Mouse (Mus musculus) neural tube, embryonic 11.5 days (tissue): ENCODE results near the gene Itgav. TPM values are rescaled to one million over a fixed set of nuclear protein-coding genes. Genes with fewer than 3 reads are reported as not detected.
"Not testable (repeated sequence)": the region's sequence is repeated elsewhere in the genome, so short reads cannot be mapped to it uniquely, and the experiment has no call there.

Source experiments
- ATAC-seq: fragments of 200-750 bp; cut with Nextera tagmentation; 2 replicates; pipeline ENCODE4 v1.8.0; 2017; ENCODE audit warnings: moderate number of reproducible peaks, mild to moderate bottlenecking, moderate TSS enrichment, moderate library complexity; ENCODE audit not compliant: insufficient read depth, low FRiP score, low TSS enrichment
- DNase-seq: peaks from one replicate; pipeline ENCODE4 v3.0.0-alpha.2; 2015; ENCODE audit warnings: low spot score
- H3K27ac ChIP-seq: fragments of 300-500 bp; sonication (generic); 2 replicates; pipeline ENCODE4 v1.5.1; 2014; ENCODE audit warnings: low read depth, mild to moderate bottlenecking, low read length
- H3K27me3 ChIP-seq: fragments of 300-500 bp; sonication (generic); 2 replicates; pipeline ENCODE4 v1.6.1; 2014; ENCODE audit warnings: mild to moderate bottlenecking, low read length, mixed read lengths; ENCODE audit not compliant: control insufficient read depth, insufficient read depth
- H3K36me3 ChIP-seq: fragments of 300-500 bp; sonication (generic); 2 replicates; pipeline ENCODE4 v1.6.1; 2014; ENCODE audit warnings: mild to moderate bottlenecking, low read length, moderate library complexity, mixed read lengths; ENCODE audit not compliant: control insufficient read depth, insufficient read depth
- H3K4me1 ChIP-seq: fragments of 300-500 bp; sonication (generic); 2 replicates; pipeline ENCODE4 v1.6.1; 2014; ENCODE audit warnings: low read length, mixed read lengths; ENCODE audit not compliant: control insufficient read depth, insufficient read depth
- H3K4me2 ChIP-seq: fragments of 300-500 bp; sonication (generic); 2 replicates; pipeline ENCODE4 v1.6.1; 2014; ENCODE audit warnings: low read depth, mild to moderate bottlenecking, moderate library complexity
- H3K4me3 ChIP-seq: fragments of 300-500 bp; sonication (generic); 2 replicates; pipeline ENCODE4 v1.5.1; 2014; ENCODE audit warnings: low read depth, low read length
- H3K9ac ChIP-seq: fragments of 300-500 bp; sonication (generic); 2 replicates; pipeline ENCODE4 v1.6.1; 2014; ENCODE audit warnings: mild to moderate bottlenecking, low read length
- H3K9me3 ChIP-seq: fragments of 300-500 bp; sonication (generic); 2 replicates; pipeline ENCODE4 v1.6.1; 2016; ENCODE audit warnings: low read length; ENCODE audit not compliant: control insufficient read depth
- WGBS: fragments of 180-500 bp; shearing (Covaris S2); extraction: QIAGEN DNeasy Blood & Tissue Kit; methylation state at CpG from one replicate; pipeline ENCODE4 v1.1.7; 2014; 5-methylcytosine and 5-hydroxymethylcytosine counted together
- polyA plus RNA-seq: library from polyadenylated mRNA; unstranded; fragments of >200 nt; fragmentation: Nextera tagmentation; extraction: Ambion mirVana; gene quantifications from 2 replicates; pipeline ENCODE4 v1.2.1, GENCODE M21; 2014

Gene Itgav
- polyA plus RNA-seq, 1 experiment from 2014 or later = 46.7 TPM

DNA sequence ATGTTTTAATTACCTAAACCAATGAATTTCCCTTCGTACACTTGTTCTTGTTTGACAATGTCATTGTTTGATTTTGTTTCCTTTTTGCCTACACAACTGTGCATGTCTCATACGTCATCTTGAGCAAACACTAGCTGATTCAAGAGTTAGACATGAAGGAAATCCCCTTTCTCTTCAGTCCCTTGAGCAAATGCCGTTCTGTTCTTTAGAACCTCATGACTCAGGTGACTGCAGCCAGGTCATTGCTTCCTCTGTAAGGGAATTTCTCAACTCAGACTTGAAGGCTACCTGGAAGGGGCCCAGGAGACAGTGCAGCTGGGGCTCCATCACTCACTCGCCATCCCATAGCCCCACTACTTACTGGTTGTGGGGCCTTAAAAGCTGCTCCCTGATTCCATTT, 23.5 kb upstream of the Itgav start:
- ATAC-seq = no peak
- Histone ChIP-seq H3K4me3 (no peak overlapping the region), H3K9me3 (no peaks in the 10 kb centered on the region), H3K9ac (no peak overlapping the region), H3K4me1 (no peaks in the 10 kb centered on the region), H3K27me3 (no peaks in the 10 kb centered on the region), H3K36me3 (no peaks in the 10 kb centered on the region), H3K4me2 (no peak overlapping the region), H3K27ac (no peak overlapping the region)
- 77% methylated on average over 4 of the region's 4 CpGs for WGBS
- DNase-seq = no peak

DNA sequence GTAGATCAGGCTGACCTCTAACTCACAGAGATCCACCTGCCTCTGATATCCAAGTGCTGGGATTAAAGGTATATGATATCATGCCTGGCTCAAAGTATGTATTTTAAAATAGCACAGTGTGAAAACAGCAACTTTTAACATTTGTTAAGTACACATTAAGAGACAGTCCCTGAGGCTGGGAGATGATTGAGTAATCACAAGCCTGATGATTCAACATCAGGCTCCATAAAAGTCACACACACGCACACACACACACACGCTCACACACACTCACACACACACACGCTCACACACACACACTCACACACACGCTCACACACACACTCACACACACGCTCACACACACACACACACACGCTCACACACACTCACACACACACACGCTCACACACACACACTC, 21.8 kb upstream of the Itgav start:
- 91% methylated on average over 7 of the region's 7 CpGs for WGBS
- Histone ChIP-seq H3K4me3 (no peak overlapping the region), H3K9ac (no peak overlapping the region), H3K9me3 (no peaks in the 10 kb centered on the region), H3K27me3 (no peaks in the 10 kb centered on the region), H3K4me1 (no peaks in the 10 kb centered on the region), H3K4me2 (no peak overlapping the region), H3K36me3 (no peaks in the 10 kb centered on the region), H3K27ac (no peak overlapping the region)
- ATAC-seq (no peak), DNase-seq (no peak)

DNA sequence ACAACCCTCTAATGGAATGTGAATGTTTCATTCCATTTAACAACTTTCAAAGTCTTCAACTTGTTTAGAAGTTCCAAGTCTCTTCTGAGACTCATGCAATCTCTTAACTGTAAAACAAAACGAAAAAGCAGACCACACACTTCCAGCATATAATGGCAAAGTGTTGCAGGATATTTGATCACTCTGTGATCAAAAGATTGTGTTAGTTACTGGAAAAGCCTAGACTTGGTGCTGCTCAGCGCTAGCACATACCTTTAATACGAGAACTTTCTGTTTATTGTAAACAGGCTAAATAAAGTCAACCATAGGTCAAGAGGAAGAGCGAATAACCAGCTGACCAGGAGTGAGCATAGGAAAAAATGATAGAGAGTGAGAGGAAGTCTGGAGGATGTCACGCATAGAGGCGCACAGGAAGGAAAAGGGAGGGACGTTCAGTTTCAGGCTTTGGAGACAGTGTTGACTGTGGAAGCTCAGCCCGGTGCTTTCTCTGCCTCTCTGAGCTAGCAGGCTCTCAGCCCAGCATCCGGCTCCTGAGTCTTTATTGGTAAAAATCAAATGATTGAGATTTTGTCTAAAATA, 18.5 kb upstream of the Itgav start:
- no peaks in the 10 kb centered on the region for H3K4me1 ChIP-seq
- ATAC-seq = no peak
- DNase-seq = no peak
- no peak overlapping the region for H3K27ac ChIP-seq
- H3K4me3 ChIP-seq = no peak overlapping the region
- H3K27me3 ChIP-seq = no peaks in the 10 kb centered on the region
- H3K9ac ChIP-seq = no peak overlapping the region
- no peak overlapping the region for H3K4me2 ChIP-seq
- H3K9me3 ChIP-seq = no peaks in the 10 kb centered on the region
- no peaks in the 10 kb centered on the region for H3K36me3 ChIP-seq
- 89% methylated on average over 9 of the region's 9 CpGs for WGBS

DNA sequence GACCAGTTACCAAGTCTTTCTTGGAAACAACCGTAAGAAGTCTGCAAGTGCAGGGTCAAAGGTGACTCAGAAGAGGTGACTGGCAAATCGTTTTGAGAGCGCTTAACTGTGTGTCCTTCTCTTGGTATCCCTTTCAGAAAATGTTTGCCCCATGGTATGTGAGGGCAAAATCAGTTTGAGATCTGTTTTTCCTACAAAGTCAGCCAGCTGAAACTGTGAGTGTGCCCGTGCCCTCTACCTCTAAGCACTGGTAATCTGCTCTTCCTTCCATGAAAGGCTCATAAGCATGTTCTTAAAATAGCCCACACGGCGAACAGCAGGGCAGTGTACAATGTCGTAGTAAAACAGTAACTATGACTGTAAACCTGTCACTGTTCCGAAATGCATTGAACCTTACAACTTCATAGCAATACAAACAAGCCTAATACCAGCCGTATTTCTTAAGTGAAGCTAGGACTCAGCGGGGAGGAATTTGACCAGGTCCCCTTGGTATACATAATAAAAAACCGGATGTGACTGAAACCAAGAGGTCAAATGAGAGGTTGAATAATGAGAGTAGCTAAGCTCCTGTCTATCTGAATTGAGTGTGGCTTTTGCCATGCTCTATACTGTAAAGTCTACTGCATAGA, 14.2 kb upstream of the Itgav start:
- 0 out of 2 replicates have a peak, but pooled peaks cover 4% of the 10 kb centered on the region for H3K4me1 ChIP-seq
- DNase-seq = no peak
- no peaks in the 10 kb centered on the region for H3K9me3 ChIP-seq
- no peak for ATAC-seq
- H3K27me3 ChIP-seq = no peaks in the 10 kb centered on the region
- no peak overlapping the region for H3K27ac ChIP-seq
- no peak overlapping the region for H3K4me3 ChIP-seq
- no peak overlapping the region for H3K4me2 ChIP-seq
- no peaks in the 10 kb centered on the region for H3K36me3 ChIP-seq
- WGBS = 29% methylated on average over 11 of the region's 11 CpGs
- no peak overlapping the region for H3K9ac ChIP-seq

DNA sequence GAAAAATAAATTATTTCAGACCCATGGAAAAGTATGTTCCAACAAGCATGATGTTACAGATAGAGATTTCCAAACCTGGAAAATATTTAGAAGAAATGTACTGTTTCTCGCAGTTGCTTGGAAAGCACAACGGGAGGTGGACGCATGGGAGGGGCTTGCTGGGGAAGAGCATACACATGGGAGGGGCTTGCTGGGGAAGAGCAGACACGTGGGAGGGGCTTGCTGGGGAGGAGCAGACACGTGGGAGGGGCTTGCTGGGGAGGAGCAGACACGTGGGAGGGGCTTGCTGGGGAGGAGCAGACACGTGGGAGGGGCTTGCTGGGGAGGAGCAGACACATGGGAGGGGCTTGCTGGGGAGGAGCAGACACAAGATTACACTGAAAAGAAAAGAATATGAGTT, 10.9 kb upstream of the Itgav start:
- H3K4me2 ChIP-seq, H3K36me3 ChIP-seq, H3K27me3 ChIP-seq, H3K4me1 ChIP-seq, H3K9me3 ChIP-seq, H3K9ac ChIP-seq, H3K27ac ChIP-seq, DNase-seq, ATAC-seq, H3K4me3 ChIP-seq: not testable (repeated sequence)
- 75% methylated on average over 7 of the region's 7 CpGs for WGBS

DNA sequence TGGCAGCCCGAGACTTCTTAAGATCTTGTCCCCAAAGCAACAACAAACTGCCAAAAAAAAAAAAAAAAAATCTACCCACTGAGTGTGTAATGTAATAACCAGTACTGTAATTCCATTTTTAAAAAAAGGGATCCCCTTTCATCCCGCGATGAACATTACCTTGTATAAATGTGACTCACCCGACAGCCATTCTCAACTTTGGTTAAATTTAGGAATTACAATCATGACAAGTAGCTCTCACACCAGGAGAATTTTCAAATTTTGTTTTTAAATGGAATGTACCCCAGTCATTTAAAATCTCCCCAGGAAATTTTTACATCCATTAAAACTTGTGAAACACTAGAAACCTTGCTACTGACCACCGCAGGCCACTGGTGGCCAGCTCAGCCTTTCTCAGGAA, 10.3 kb upstream of the Itgav start:
- Histone ChIP-seq H3K27ac (no peak overlapping the region), H3K36me3 (no peaks in the 10 kb centered on the region), H3K9ac (no peak overlapping the region), H3K9me3 (no peaks in the 10 kb centered on the region), H3K4me1 (0 out of 2 replicates have a peak, but pooled peaks cover 4% of the 10 kb centered on the region), H3K27me3 (no peaks in the 10 kb centered on the region), H3K4me3 (no peak overlapping the region), H3K4me2 (no peak overlapping the region)
- ATAC-seq (no peak), DNase-seq (no peak)
- 71% methylated on average over 5 of the region's 5 CpGs for WGBS

DNA sequence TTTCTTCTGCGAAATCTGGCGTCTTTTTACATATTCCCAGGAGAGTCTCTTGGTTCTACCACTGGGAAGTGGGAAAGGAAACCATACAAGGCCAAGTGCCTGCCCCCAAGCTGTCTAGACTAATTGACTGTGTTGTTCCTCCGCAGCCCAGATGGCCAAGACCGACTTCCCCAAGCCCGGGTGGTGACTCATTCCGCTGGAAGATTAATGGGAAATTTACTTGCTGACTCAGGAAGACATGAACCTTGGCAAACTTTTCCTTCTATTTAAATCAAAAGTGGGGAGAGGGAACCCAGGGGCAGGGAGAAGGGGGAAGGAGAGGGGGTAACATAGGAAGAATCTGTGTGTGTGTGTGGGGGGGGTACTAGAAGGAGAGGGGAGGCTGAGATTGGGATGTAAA, 9.4 kb upstream of the Itgav start:
- 0 out of 2 replicates have a peak, but pooled peaks cover 4% of the 10 kb centered on the region for H3K4me1 ChIP-seq
- H3K4me3 ChIP-seq = no peak overlapping the region
- no peaks in the 10 kb centered on the region for H3K9me3 ChIP-seq
- WGBS = 18% methylated on average over 6 of the region's 6 CpGs
- no peaks in the 10 kb centered on the region for H3K36me3 ChIP-seq
- no peaks in the 10 kb centered on the region for H3K27me3 ChIP-seq
- no peak overlapping the region for H3K27ac ChIP-seq
- no peak overlapping the region for H3K4me2 ChIP-seq
- ATAC-seq = 0 out of 2 replicates have a peak, but pooled peaks have one; percentile 58
- peak; percentile 59 for DNase-seq
- no peak overlapping the region for H3K9ac ChIP-seq

DNA sequence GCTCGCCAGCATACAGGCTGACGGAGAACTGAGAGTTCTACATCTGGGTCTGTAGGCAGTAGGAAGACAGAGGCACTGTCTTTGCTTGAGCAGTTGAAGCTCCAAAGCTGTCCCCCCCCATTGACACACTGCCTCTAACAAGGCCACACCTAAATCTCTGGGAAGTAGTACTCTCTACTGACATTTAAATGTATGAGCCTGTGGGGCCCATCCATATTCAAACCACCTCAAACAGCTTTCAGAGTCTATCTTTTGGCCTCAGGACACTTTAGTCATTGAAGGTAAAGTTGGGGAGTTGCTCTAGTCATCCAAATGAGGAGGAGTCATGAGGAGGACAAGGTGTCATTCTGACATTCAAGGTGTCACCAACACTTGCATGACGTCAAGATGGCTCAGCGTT, 5.9 kb upstream of the Itgav start:
- no peaks in the 10 kb centered on the region for H3K27me3 ChIP-seq
- H3K36me3 ChIP-seq = no peaks in the 10 kb centered on the region
- no peak for ATAC-seq
- no peak for DNase-seq
- H3K9me3 ChIP-seq = no peaks in the 10 kb centered on the region
- H3K27ac ChIP-seq = no peak overlapping the region
- H3K9ac ChIP-seq = no peak overlapping the region
- 86% methylated on average over 4 of the region's 4 CpGs for WGBS
- H3K4me1 ChIP-seq = 0 out of 2 replicates have a peak, but pooled peaks cover 4% of the 10 kb centered on the region
- H3K4me3 ChIP-seq = no peak overlapping the region
- no peak overlapping the region for H3K4me2 ChIP-seq

DNA sequence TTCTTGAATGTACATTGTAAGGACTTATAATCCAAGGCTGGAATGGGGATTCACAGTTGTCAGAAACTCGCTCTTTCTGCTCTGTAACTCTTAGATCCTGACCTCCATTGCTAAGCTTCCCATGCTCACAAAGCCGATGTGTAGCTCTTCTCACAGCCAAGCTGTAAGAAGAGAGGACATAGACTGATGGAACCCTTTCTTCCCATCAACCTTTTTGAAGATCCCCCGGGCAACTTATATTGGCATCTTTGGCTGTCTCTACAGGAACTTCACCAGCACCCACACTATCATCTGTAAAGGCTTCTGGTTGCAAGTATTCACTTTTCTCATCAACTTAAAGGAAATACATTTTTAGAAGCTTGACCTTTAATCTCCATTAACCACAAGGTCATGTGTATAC, 2.6 kb upstream of the Itgav start:
- no peak for ATAC-seq
- H3K9me3 ChIP-seq = no peaks in the 10 kb centered on the region
- WGBS = 96% methylated on average over 3 of the region's 3 CpGs
- no peak overlapping the region for H3K4me2 ChIP-seq
- H3K9ac ChIP-seq = no peak overlapping the region
- no peaks in the 10 kb centered on the region for H3K27me3 ChIP-seq
- H3K27ac ChIP-seq = no peak overlapping the region
- DNase-seq = no peak
- no peak overlapping the region for H3K4me3 ChIP-seq
- H3K36me3 ChIP-seq = no peaks in the 10 kb centered on the region
- H3K4me1 ChIP-seq = no peaks in the 10 kb centered on the region
